Mouse (Mus musculus): ENCODE data around the gene Lrig1. TPM values are rescaled to one million over a fixed set of nuclear protein-coding genes. Genes with fewer than 3 reads are reported as not detected.
"Not testable (repeated sequence)": the region's sequence is repeated elsewhere in the genome, so short reads cannot be mapped to it uniquely, and the experiment has no call there.

The Lrig1 gene
- polyA plus RNA-seq, 1 experiment from 2014 or later: 9.7 TPM

GRCm38 (mm10) chr6:94558603-94559002 lies 141.4 kb downstream of the Lrig1 start:
- DNase-seq (ENCODE audit: low spot score); H3K4me3 ChIP-seq; H3K27me3 ChIP-seq (ENCODE audit: insufficient read depth, poor library complexity, severe bottlenecking); H3K9me3 ChIP-seq; H3K36me3 ChIP-seq: not testable (repeated sequence)
- 64% methylated on average over 1 of the region's 1 CpGs for WGBS
- Histone ChIP-seq H3K27ac (peak overlapping the region; percentile 6; the same call in 1 of the 2 replicates), H3K4me1 (peaks cover 28% of the 10 kb centered on the region)

Small RNA genes lying within 50 kb of the gene (microRNA-seq; reads per million reads assigned to microRNA genes)
- gene Mir7041: not detected

Other genes starting within 250 kb of the Lrig1 start
- 11.3 and 12.8 TPM in 2 replicates for gene Slc25a26, start 199.8 kb downstream of the Lrig1 start, polyA plus RNA-seq (2016; fragmentation: Nextera tagmentation; extraction: Ambion mirVana)

All from heart, embryonic 10.5 days (tissue).